ENCODE assay signal across 16 mouse cellular contexts in the genomic region with DNA sequence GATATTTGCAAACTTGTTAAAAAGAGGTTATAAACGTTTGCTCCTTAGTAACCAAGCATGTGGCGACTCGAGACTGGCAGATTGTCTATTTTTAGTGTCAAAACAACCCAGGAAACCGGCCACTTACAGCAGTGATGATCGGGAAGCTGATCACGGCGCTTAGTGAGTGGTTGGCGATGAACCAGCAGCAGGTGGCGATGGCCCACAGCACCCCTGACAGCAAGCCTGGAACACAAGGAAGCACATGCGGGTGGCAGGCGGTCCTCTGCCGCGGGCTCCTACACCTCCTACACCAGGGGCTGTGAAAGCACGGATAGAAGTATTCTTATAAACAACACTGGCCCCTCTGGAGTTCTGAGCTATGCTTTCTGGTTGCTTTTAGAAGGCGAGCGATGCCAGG. TPM values are rescaled to one million over a fixed set of nuclear protein-coding genes. Genes with fewer than 3 reads are reported as not detected.
DNase-seq lines count a peak whose midpoint lies in the region; ATAC-seq and TF ChIP-seq lines count a peak whose summit lies in the region.
"Had no signal": no experiment of that assay in that cellular context is flagged by ENCODE, and none has a peak within 500 bp of the region (broad histone marks: within the 10 kb centered on the region; RNA-seq: fewer than 3 reads in every experiment).

No protein-coding gene starts in this region.

- H3K27ac ChIP-seq in midbrain, postnatal 0 days (ENCODE audit: low read depth, low read length) = no peak overlapping the region
- no peak overlapping the region for H3K27ac ChIP-seq in forebrain, embryonic 10.5 days
- H3K27ac ChIP-seq: gastrocnemius, adult 2 months; hindbrain, embryonic 10.5 days; stomach, postnatal 0 days had no signal

- intact Hi-C loops in left cerebral cortex, postnatal 25 days (cut with DNase I) = no loop called here

- DNase-seq in frontal cortex, postnatal 25 days (ENCODE audit: low spot score in 2 of 2) = no peak
- DNase-seq in brain, adult 2 months (ENCODE audit: low read depth, low spot score) = peak; percentile 92
- peak; percentile 65 to 70 for DNase-seq in cerebellum, postnatal 36 days
- DNase-seq in left cerebral cortex, postnatal 25 days (ENCODE audit: low spot score in 2 of 2) = peak; percentile 28 to 44
- DNase-seq in midbrain, postnatal 0 days (ENCODE audit: low spot score) = no peak
- no peak for DNase-seq in forebrain, embryonic 10.5 days (ENCODE audit: extremely low spot score, low spot score)
- DNase-seq: embryo, embryonic 11 days; gastrocnemius, adult 2 months; spleen, adult 18-20 months had no signal

- no peak overlapping the region for H3K4me3 ChIP-seq in midbrain, postnatal 0 days (ENCODE audit: low read depth, low read length)
- H3K4me3 ChIP-seq in forebrain, embryonic 10.5 days = no peak overlapping the region
- H3K4me3 ChIP-seq: erythroblast, embryonic 14.5 days; gastrocnemius, adult 2 months; hindbrain, embryonic 10.5 days had no signal

- no peaks in the 10 kb centered on the region for H3K27me3 ChIP-seq in midbrain, postnatal 0 days (ENCODE audit: insufficient read depth, low read length)
- H3K27me3 ChIP-seq in forebrain, embryonic 10.5 days (ENCODE audit: poor library complexity, severe bottlenecking) = no peaks in the 10 kb centered on the region

- 90% methylated on average over 16 of the region's 16 CpGs for WGBS in midbrain, postnatal 0 days
- WGBS in forebrain, embryonic 10.5 days = 95% methylated on average over 16 of the region's 16 CpGs

- ATAC-seq in frontal cortex, adult (ENCODE audit: low TSS enrichment) = peak; percentile 46
- ATAC-seq in midbrain, postnatal 0 days (ENCODE audit: low FRiP score) = no peak
- ATAC-seq in CD4-positive, CD25-positive, alpha-beta regulatory T cell, adult 4 months = no peak
- ATAC-seq: activated CD4-positive, CD25-positive, alpha-beta regulatory T cell, adult 4 months; intestine, postnatal 0 days had no signal

- H3K9ac ChIP-seq in midbrain, postnatal 0 days (replicated peaks; ENCODE audit: low read length, poor library complexity, severe bottlenecking) = no peak overlapping the region

- H3K4me1 ChIP-seq in midbrain, postnatal 0 days (ENCODE audit: insufficient read depth, low read length) = no peaks in the 10 kb centered on the region; the same call in 1 of the 2 replicates
- no peaks in the 10 kb centered on the region for H3K4me1 ChIP-seq in forebrain, embryonic 10.5 days
- H3K4me1 ChIP-seq: hindbrain, embryonic 10.5 days had no signal

- H3K9me3 ChIP-seq in midbrain, postnatal 0 days (ENCODE audit: low read length) = no peaks in the 10 kb centered on the region
- no peaks in the 10 kb centered on the region for H3K9me3 ChIP-seq in forebrain, embryonic 10.5 days
- H3K9me3 ChIP-seq: hindbrain, embryonic 10.5 days had no signal

- H3K36me3 ChIP-seq in midbrain, postnatal 0 days (ENCODE audit: insufficient read depth, low read length) = no peaks in the 10 kb centered on the region
- peaks cover 3% of the 10 kb centered on the region; the same call in 1 of the 2 replicates for H3K36me3 ChIP-seq in forebrain, embryonic 10.5 days (replicated peaks)
- H3K36me3 ChIP-seq: hindbrain, embryonic 10.5 days had no signal

- TF ChIP-seq CTCF in midbrain, postnatal 0 days (IDR thresholded peaks at IDR 0.05) = no peak

- no peak overlapping the region for H3K4me2 ChIP-seq in midbrain, postnatal 0 days (ENCODE audit: low read depth, low read length, poor library complexity, severe bottlenecking)

RNA-seq across cellular contexts. Expression of a gene that starts 31.4 kb away (rescaled TPM):
- 10 to 100 TPM; 10.5 to 10.8 TPM for total RNA-seq in left cerebral cortex, postnatal 25 days (2021)
- 1.2 and 1.9 TPM in 2 replicates for total RNA-seq in midbrain, postnatal 0 days (2014; rRNA removed)
- polyA plus RNA-seq in midbrain, postnatal 0 days (2015; fragmentation: Nextera tagmentation; extraction: Ambion mirVana) = 1.8 and 2.4 TPM in 2 replicates
- not detected for polyA plus RNA-seq in CD4-positive, CD25-positive, alpha-beta regulatory T cell, adult 4 months (2017; shearing (Covaris generic))
- polyA plus RNA-seq in forebrain, embryonic 10.5 days (2016; fragmentation: Nextera tagmentation; extraction: Ambion mirVana) = 3.7 and 4.1 TPM in 2 replicates
- polyA plus RNA-seq: activated CD4-positive, CD25-positive, alpha-beta regulatory T cell, adult 4 months; erythroblast, embryonic 14.5 days had no signal

Comparison
In these comparisons a context has a peak if more than half of its experiments do, and no peak if none do; other contexts are left out.
1. DNase-seq: peak in brain, adult 2 months (single experiment), cerebellum, postnatal 36 days (2 of 2) and left cerebral cortex, postnatal 25 days (2 of 2); none in frontal cortex, postnatal 25 days (0 of 2), midbrain, postnatal 0 days (single experiment) and forebrain, embryonic 10.5 days (single experiment).